Mouse (Mus musculus): ENCODE results near the gene Mpped2.

Gene Mpped2

GRCm38 (mm10) chr2:106692783-106693701 lies at the start of gene Mpped2:
Mpped2 (plus strand) TSS chr2:106693269.
- no peak for DNase-seq (ENCODE audit: low read depth, low spot score)

GRCm38 (mm10) chr2:106644782-106645181 lies 48.3 kb upstream of the Mpped2 start:
- DNase-seq (ENCODE audit: low read depth, low spot score), result no peak

GRCm38 (mm10) chr2:106649686-106650570 lies 43.1 kb upstream of the Mpped2 start:
- DNase-seq (ENCODE audit: low read depth, low spot score), result peak; percentile 92

- no peak for DNase-seq (ENCODE audit: low read depth, low spot score)
Measured at GRCm38 (mm10) chr2:106652151-106652550, 40.9 kb upstream of the Mpped2 start.

- DNase-seq (ENCODE audit: low read depth, low spot score), result no peak
Measured at GRCm38 (mm10) chr2:106652741-106653140, 40.3 kb upstream of the Mpped2 start.

GRCm38 (mm10) chr2:106653261-106653660 lies 39.8 kb upstream of the Mpped2 start:
- no peak for DNase-seq (ENCODE audit: low read depth, low spot score)

- no peak for DNase-seq (ENCODE audit: low read depth, low spot score)
Measured at GRCm38 (mm10) chr2:106655271-106655670, 37.8 kb upstream of the Mpped2 start.

- no peak for DNase-seq (ENCODE audit: low read depth, low spot score)
Measured at GRCm38 (mm10) chr2:106665271-106665670, 27.8 kb upstream of the Mpped2 start.

GRCm38 (mm10) chr2:106674319-106674718 lies 18.8 kb upstream of the Mpped2 start:
- no peak for DNase-seq (ENCODE audit: low read depth, low spot score)

GRCm38 (mm10) chr2:106677449-106677848 lies 15.6 kb upstream of the Mpped2 start:
- DNase-seq (ENCODE audit: low read depth, low spot score), result no peak

- no peak for DNase-seq (ENCODE audit: low read depth, low spot score)
Measured at GRCm38 (mm10) chr2:106679720-106680455, 13.2 kb upstream of the Mpped2 start.

GRCm38 (mm10) chr2:106683185-106683831 lies 9.8 kb upstream of the Mpped2 start:
- no peak for DNase-seq (ENCODE audit: low read depth, low spot score)

- DNase-seq (ENCODE audit: low read depth, low spot score), result no peak
Measured at GRCm38 (mm10) chr2:106683832-106684231, 9.2 kb upstream of the Mpped2 start.

GRCm38 (mm10) chr2:106691753-106692363 lies 1.2 kb upstream of the Mpped2 start:
- DNase-seq (ENCODE audit: low read depth, low spot score), result no peak

- no peak for DNase-seq (ENCODE audit: low read depth, low spot score)
Measured at GRCm38 (mm10) chr2:106692405-106692782, 675 bp upstream of the Mpped2 start.

- DNase-seq (ENCODE audit: low read depth, low spot score), result no peak
Measured at GRCm38 (mm10) chr2:106693702-106694566, 865 bp downstream of the Mpped2 start.

GRCm38 (mm10) chr2:106694567-106694885 lies 1.5 kb downstream of the Mpped2 start:
- DNase-seq (ENCODE audit: low read depth, low spot score), result no peak

- no peak for DNase-seq (ENCODE audit: low read depth, low spot score)
Measured at GRCm38 (mm10) chr2:106694886-106695733, 2.0 kb downstream of the Mpped2 start.

- no peak for DNase-seq (ENCODE audit: low read depth, low spot score)
Measured at GRCm38 (mm10) chr2:106695734-106696022, 2.6 kb downstream of the Mpped2 start.

All from brain, embryonic 18.5 days (tissue).